Mouse (Mus musculus) hindbrain, embryonic 16.5 days (tissue): ENCODE measurements around the gene Adat2. TPM values are rescaled to one million over a fixed set of nuclear protein-coding genes. Genes with fewer than 3 reads are reported as not detected.
A peak's percentile ranks its signal among the peaks of the same experiment; 100 is the strongest.

Source experiments
- ATAC-seq: fragments of 200-750 bp; cut with Nextera tagmentation; 2 replicates; pipeline ENCODE4 v1.8.0; 2017; ENCODE audit warnings: moderate TSS enrichment, moderate library complexity
- H3K27ac ChIP-seq: fragments of 300-500 bp; sonication (generic); 2 replicates; pipeline ENCODE4 v1.5.1; 2014; ENCODE audit warnings: low read depth, mild to moderate bottlenecking, control low read depth, low read length, moderate library complexity
- H3K27me3 ChIP-seq: fragments of 300-500 bp; sonication (generic); replicated peaks from 2 replicates; pipeline ENCODE4 v1.6.1; 2014; ENCODE audit warnings: low read length; ENCODE audit not compliant: control insufficient read depth, insufficient read depth
- H3K36me3 ChIP-seq: fragments of 300-500 bp; sonication (generic); 2 replicates; pipeline ENCODE4 v1.6.1; 2014; ENCODE audit warnings: mild to moderate bottlenecking, low read length, moderate library complexity, mixed read lengths; ENCODE audit not compliant: control insufficient read depth, insufficient read depth
- H3K4me1 ChIP-seq: fragments of 300-500 bp; sonication (generic); 2 replicates; pipeline ENCODE4 v1.6.1; 2014; ENCODE audit warnings: low read depth, low read length; ENCODE audit not compliant: control insufficient read depth, insufficient read depth
- H3K4me2 ChIP-seq: fragments of 300-500 bp; sonication (generic); 2 replicates; pipeline ENCODE4 v1.6.1; 2014; ENCODE audit warnings: mild to moderate bottlenecking, low read length, control low read depth, moderate library complexity
- H3K4me3 ChIP-seq: fragments of 300-500 bp; sonication (generic); 2 replicates; pipeline ENCODE4 v1.5.1; 2014; ENCODE audit warnings: mild to moderate bottlenecking, low read length, control low read depth, moderate library complexity
- H3K9ac ChIP-seq: fragments of 300-500 bp; sonication (generic); 2 replicates; pipeline ENCODE4 v1.6.1; 2014; ENCODE audit warnings: low read depth, mild to moderate bottlenecking, control low read depth, low read length, moderate library complexity
- H3K9me3 ChIP-seq: fragments of 300-500 bp; sonication (generic); 2 replicates; pipeline ENCODE4 v1.6.1; 2014; ENCODE audit warnings: mild to moderate bottlenecking, low read length, moderate library complexity; ENCODE audit not compliant: control insufficient read depth
- WGBS: fragments of 180-500 bp; shearing (Covaris S2); extraction: QIAGEN DNeasy Blood & Tissue Kit; methylation state at CpG from one replicate; pipeline ENCODE4 v1.1.7; 2014; 5-methylcytosine and 5-hydroxymethylcytosine counted together
- polyA plus RNA-seq: library from polyadenylated mRNA; unstranded; fragments of >200 nt; fragmentation: Nextera tagmentation; extraction: Ambion mirVana; gene quantifications from 2 replicates; pipeline ENCODE4 v1.2.1, GENCODE M21; 2015

Gene Adat2
- polyA plus RNA-seq, 1 experiment from 2014 or later, result 1.8 TPM

- H3K27me3 ChIP-seq, result no peaks in the 10 kb centered on the region
- H3K4me3 ChIP-seq, result no peak overlapping the region
- ATAC-seq, result no peak
- H3K9me3 ChIP-seq, result no peaks in the 10 kb centered on the region
- no peak overlapping the region for H3K27ac ChIP-seq
- WGBS, result 92% methylated on average over 13 of the region's 13 CpGs
- no peaks in the 10 kb centered on the region for H3K36me3 ChIP-seq
- peaks cover 3% of the 10 kb centered on the region for H3K4me1 ChIP-seq
- H3K9ac ChIP-seq, result no peak overlapping the region
- no peak overlapping the region for H3K4me2 ChIP-seq
These were observed 7.5 kb downstream of the Adat2 start for GRCm38 (mm10) chr10:13560014-13560674.

GRCm38 (mm10) chr10:13564364-13565079, 11.8 kb downstream of the Adat2 start:
- no peak overlapping the region for H3K27ac ChIP-seq
- H3K36me3 ChIP-seq, result no peaks in the 10 kb centered on the region
- H3K4me2 ChIP-seq, result peak overlapping the region; percentile 72
- peak overlapping the region; percentile 33 for H3K4me3 ChIP-seq
- peak; percentile 87 for ATAC-seq
- peak overlapping the region; percentile 41; the same call in 1 of the 2 replicates for H3K9ac ChIP-seq
- H3K9me3 ChIP-seq, result no peaks in the 10 kb centered on the region
- H3K27me3 ChIP-seq, result no peaks in the 10 kb centered on the region
- WGBS, result 26% methylated on average over 24 of the region's 24 CpGs
- peaks cover 3% of the 10 kb centered on the region for H3K4me1 ChIP-seq

- peak overlapping the region; percentile 41; the same call in 1 of the 2 replicates for H3K9ac ChIP-seq
- 53% methylated on average over 8 of the region's 8 CpGs for WGBS
- H3K9me3 ChIP-seq, result no peaks in the 10 kb centered on the region
These were observed 12.4 kb downstream of the Adat2 start for GRCm38 (mm10) chr10:13565080-13565448.

GRCm38 (mm10) chr10:13566393-13566792, 13.7 kb downstream of the Adat2 start:
- H3K4me3 ChIP-seq, result no peak overlapping the region
- no peaks in the 10 kb centered on the region for H3K36me3 ChIP-seq
- no peak for ATAC-seq
- 72% methylated on average over 13 of the region's 13 CpGs for WGBS
- no peaks in the 10 kb centered on the region for H3K27me3 ChIP-seq
- no peak overlapping the region for H3K4me2 ChIP-seq
- H3K4me1 ChIP-seq, result peaks cover 6% of the 10 kb centered on the region
- H3K9ac ChIP-seq, result no peak overlapping the region
- H3K27ac ChIP-seq, result no peak overlapping the region
- H3K9me3 ChIP-seq, result no peaks in the 10 kb centered on the region

More at GRCm38 (mm10) chr10:13565080-13565448, 12.4 kb downstream of the Adat2 start:
- Histone ChIP-seq H3K4me2 (peak overlapping the region; percentile 72), H3K36me3 (no peaks in the 10 kb centered on the region), H3K4me1 (peaks cover 3% of the 10 kb centered on the region), H3K27me3 (no peaks in the 10 kb centered on the region), H3K4me3 (peak overlapping the region; percentile 33), H3K27ac (no peak overlapping the region)
- no peak for ATAC-seq

- Histone ChIP-seq H3K4me1 (peaks cover 6% of the 10 kb centered on the region), H3K27ac (no peak overlapping the region), H3K9me3 (no peaks in the 10 kb centered on the region), H3K4me2 (no peak overlapping the region), H3K36me3 (no peaks in the 10 kb centered on the region), H3K4me3 (no peak overlapping the region), H3K27me3 (no peaks in the 10 kb centered on the region), H3K9ac (no peak overlapping the region)
- WGBS, result 33% methylated on average over 7 of the region's 7 CpGs
- peak; percentile 68 for ATAC-seq
These were observed 17.1 kb downstream of the Adat2 start for GRCm38 (mm10) chr10:13569818-13570217.

- Histone ChIP-seq H3K27ac (no peak overlapping the region), H3K9me3 (no peaks in the 10 kb centered on the region), H3K4me2 (no peak overlapping the region), H3K9ac (no peak overlapping the region), H3K36me3 (no peaks in the 10 kb centered on the region), H3K4me1 (peaks cover 4% of the 10 kb centered on the region), H3K27me3 (no peaks in the 10 kb centered on the region), H3K4me3 (no peak overlapping the region)
- 33% methylated on average over 9 of the region's 9 CpGs for WGBS
- no peak for ATAC-seq
These were observed 18.2 kb downstream of the Adat2 start for GRCm38 (mm10) chr10:13570697-13571538.

GRCm38 (mm10) chr10:13572003-13572402, 19.3 kb downstream of the Adat2 start:
- Histone ChIP-seq H3K36me3 (no peaks in the 10 kb centered on the region), H3K4me1 (peaks cover 4% of the 10 kb centered on the region), H3K4me3 (no peak overlapping the region), H3K9ac (no peak overlapping the region), H3K9me3 (no peaks in the 10 kb centered on the region), H3K27me3 (no peaks in the 10 kb centered on the region), H3K27ac (no peak overlapping the region), H3K4me2 (no peak overlapping the region)
- ATAC-seq, result no peak
- WGBS, result 48% methylated on average over 10 of the region's 10 CpGs

- H3K4me3 ChIP-seq, result no peak overlapping the region
- no peak overlapping the region for H3K4me2 ChIP-seq
- H3K4me1 ChIP-seq, result peaks cover 4% of the 10 kb centered on the region
- ATAC-seq, result no peak
- H3K9me3 ChIP-seq, result no peaks in the 10 kb centered on the region
- WGBS, result 89% methylated on average over 6 of the region's 6 CpGs
- H3K27ac ChIP-seq, result no peak overlapping the region
- no peaks in the 10 kb centered on the region for H3K27me3 ChIP-seq
- H3K36me3 ChIP-seq, result no peaks in the 10 kb centered on the region
- no peak overlapping the region for H3K9ac ChIP-seq
These were observed 19.7 kb downstream of the Adat2 start for GRCm38 (mm10) chr10:13572410-13572809.

- H3K9ac ChIP-seq, result no peak overlapping the region
- no peak overlapping the region for H3K4me2 ChIP-seq
- no peaks in the 10 kb centered on the region for H3K4me1 ChIP-seq
- H3K27ac ChIP-seq, result no peak overlapping the region
- no peak overlapping the region for H3K4me3 ChIP-seq
- ATAC-seq, result no peak
- H3K36me3 ChIP-seq, result no peaks in the 10 kb centered on the region
- no peaks in the 10 kb centered on the region for H3K27me3 ChIP-seq
- 85% methylated on average over 7 of the region's 7 CpGs for WGBS
- no peaks in the 10 kb centered on the region for H3K9me3 ChIP-seq
These were observed 24.4 kb downstream of the Adat2 start for GRCm38 (mm10) chr10:13577123-13577522.
